Mouse (Mus musculus) hindbrain, embryonic 13.5 days (tissue): ENCODE results near the gene Cryge. TPM values are rescaled to one million over a fixed set of nuclear protein-coding genes. Genes with fewer than 3 reads are reported as not detected.
A peak's percentile ranks its signal among the peaks of the same experiment; 100 is the strongest.

ENCODE experiments used
- ATAC-seq: fragments of 200-750 bp; cut with Nextera tagmentation; 2 replicates; pipeline ENCODE4 v1.8.0; 2017; ENCODE audit warnings: moderate TSS enrichment; ENCODE audit not compliant: low FRiP score
- H3K27ac ChIP-seq: fragments of 300-500 bp; sonication (generic); 2 replicates; pipeline ENCODE4 v1.5.1; 2015; ENCODE audit warnings: inconsistent platforms, mild to moderate bottlenecking, moderate library complexity
- H3K27me3 ChIP-seq: fragments of 300-500 bp; sonication (generic); 2 replicates; pipeline ENCODE4 v1.6.1; 2015; ENCODE audit warnings: mild to moderate bottlenecking, inconsistent platforms
- H3K36me3 ChIP-seq: fragments of 300-500 bp; sonication (generic); 2 replicates; pipeline ENCODE4 v1.6.1; 2015; ENCODE audit warnings: mild to moderate bottlenecking, inconsistent platforms
- H3K4me1 ChIP-seq: fragments of 300-500 bp; sonication (generic); replicated peaks from 2 replicates; pipeline ENCODE4 v1.6.1; 2015; ENCODE audit warnings: inconsistent platforms
- H3K4me2 ChIP-seq: fragments of 300-500 bp; sonication (generic); 2 replicates; pipeline ENCODE4 v1.6.1; 2015; ENCODE audit warnings: inconsistent platforms, mild to moderate bottlenecking, moderate library complexity
- H3K4me3 ChIP-seq: fragments of 300-500 bp; sonication (generic); 2 replicates; pipeline ENCODE4 v1.5.1; 2015; ENCODE audit warnings: mild to moderate bottlenecking, inconsistent platforms
- H3K9ac ChIP-seq: fragments of 300-500 bp; sonication (generic); 2 replicates; pipeline ENCODE4 v1.6.1; 2015; ENCODE audit warnings: mild to moderate bottlenecking, inconsistent platforms
- H3K9me3 ChIP-seq: fragments of 300-500 bp; sonication (generic); 2 replicates; pipeline ENCODE4 v1.6.1; 2016; ENCODE audit warnings: inconsistent platforms
- WGBS: fragments of 180-500 bp; shearing (Covaris S2); methylation state at CpG from one replicate; pipeline ENCODE4 v1.1.7; 2015; 5-methylcytosine and 5-hydroxymethylcytosine counted together
- polyA plus RNA-seq: library from polyadenylated mRNA; unstranded; fragments of >200 nt; fragmentation: Nextera tagmentation; extraction: Ambion mirVana; gene quantifications from 2 replicates; pipeline ENCODE4 v1.2.1, GENCODE M21; 2015

The Cryge gene
- polyA plus RNA-seq, 1 experiment from 2014 or later = not detected

DNA sequence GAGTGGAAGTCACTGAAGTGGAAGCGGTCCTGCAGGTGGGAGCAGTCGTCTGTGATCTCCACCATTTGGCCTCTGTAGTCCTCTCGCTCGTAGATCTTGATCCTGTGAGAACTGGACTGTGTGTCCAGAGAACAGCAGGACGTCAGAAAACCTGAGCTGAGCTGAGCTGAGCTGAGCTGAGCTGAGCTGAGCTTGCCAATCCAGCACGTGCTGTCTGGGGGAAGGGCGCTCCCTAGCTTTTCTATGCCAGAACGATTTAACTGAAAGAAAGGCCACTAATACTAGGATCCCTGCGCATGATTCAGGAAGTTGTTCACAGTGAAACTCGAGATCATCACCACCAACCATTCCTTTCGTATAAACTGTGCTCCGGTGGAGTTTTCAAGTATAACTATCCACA is 2.2 kb downstream of the Cryge start:
- H3K4me2 ChIP-seq = no peak overlapping the region
- no peak overlapping the region for H3K9ac ChIP-seq
- H3K4me3 ChIP-seq = no peak overlapping the region
- H3K4me1 ChIP-seq = no peaks in the 10 kb centered on the region
- ATAC-seq = no peak
- H3K27me3 ChIP-seq = peaks cover 9% of the 10 kb centered on the region; the same call in 1 of the 2 replicates
- H3K27ac ChIP-seq = no peak overlapping the region
- H3K9me3 ChIP-seq = no peaks in the 10 kb centered on the region; the same call in 1 of the 2 replicates
- 62% methylated on average over 12 of the region's 12 CpGs for WGBS
- no peaks in the 10 kb centered on the region for H3K36me3 ChIP-seq

DNA sequence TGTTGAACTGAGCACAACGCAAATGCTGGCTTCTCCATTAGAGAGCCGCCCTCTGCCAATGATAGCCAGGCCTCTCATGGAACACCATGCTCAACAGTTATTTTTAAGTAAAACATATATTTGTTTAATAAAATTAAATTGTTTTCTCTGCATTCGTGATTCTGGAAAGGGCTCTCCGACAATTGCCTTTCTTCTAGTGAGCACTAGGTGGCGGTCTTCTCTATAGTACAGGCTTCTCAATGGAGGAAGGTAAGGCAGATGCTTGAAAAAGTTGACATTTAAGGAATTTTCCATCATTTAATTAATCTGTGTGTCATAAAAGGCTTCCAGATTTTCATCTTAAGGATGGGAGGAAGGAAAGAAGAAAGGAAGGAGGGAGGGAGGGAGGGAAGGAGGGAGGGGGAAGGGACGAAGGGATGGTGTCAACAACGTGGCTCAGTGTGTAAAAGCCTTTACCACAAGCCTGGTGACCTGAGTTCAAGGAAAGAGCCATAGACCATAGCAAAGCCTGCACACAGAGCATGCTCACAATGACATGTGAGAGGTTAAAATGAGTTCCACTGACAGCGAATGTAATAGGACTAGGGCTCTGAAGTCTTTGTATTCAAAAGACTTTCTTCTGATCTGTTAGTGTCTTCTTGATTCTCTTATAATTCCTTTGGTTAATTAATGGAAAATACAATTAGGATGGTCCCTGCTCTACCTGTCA is 4.4 kb downstream of the Cryge start:
- no peak for ATAC-seq
- H3K4me1 ChIP-seq = no peaks in the 10 kb centered on the region
- H3K27me3 ChIP-seq = 0 out of 2 replicates have a peak, but pooled peaks cover 5% of the 10 kb centered on the region
- H3K27ac ChIP-seq = no peak overlapping the region
- H3K4me3 ChIP-seq = no peak overlapping the region
- H3K9ac ChIP-seq = no peak overlapping the region
- 41% methylated on average over 8 of the region's 8 CpGs for WGBS
- no peaks in the 10 kb centered on the region for H3K9me3 ChIP-seq
- H3K4me2 ChIP-seq = no peak overlapping the region
- H3K36me3 ChIP-seq = no peaks in the 10 kb centered on the region

DNA sequence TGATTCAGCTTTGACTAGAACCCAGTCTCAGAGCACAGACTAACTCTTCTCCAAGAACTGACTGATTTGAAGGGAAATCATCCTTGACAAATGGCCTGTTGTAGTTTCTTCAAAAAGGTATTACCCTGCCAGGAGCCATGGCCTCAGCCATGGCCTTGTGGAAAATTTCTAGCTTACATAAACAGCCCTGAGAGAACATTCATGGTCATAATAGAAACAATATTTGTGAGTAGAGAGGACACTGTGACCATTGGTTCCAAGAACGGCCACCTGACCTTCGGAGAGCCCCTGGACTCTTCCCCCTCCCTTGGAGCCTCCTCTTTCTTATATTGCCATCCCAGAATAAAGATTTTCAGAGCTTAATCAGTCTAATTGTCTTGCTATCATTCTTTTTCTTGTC is 7.5 kb downstream of the Cryge start:
- ATAC-seq = no peak
- 82% methylated on average over 2 of the region's 2 CpGs for WGBS

DNA sequence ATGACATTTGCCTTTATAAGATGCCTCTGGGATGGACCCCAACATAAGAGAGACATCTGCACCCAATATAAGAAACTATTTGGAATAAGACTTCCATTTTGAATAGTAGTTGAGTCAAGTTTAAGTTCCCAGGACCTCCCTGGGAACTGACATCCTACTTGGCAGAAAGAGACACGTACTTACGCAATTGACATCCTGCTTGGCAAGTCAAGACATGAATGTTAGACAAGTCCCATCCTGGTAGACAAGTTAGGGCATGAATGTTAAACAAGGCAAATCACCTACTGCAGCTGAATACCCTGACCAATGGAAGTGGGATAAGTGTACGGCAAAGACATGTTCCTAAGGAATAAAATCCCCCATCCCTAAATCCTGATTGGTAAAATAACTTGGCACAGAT is 9.1 kb downstream of the Cryge start:
- ATAC-seq = no peak
- no peaks in the 10 kb centered on the region for H3K4me1 ChIP-seq
- no peaks in the 10 kb centered on the region for H3K9me3 ChIP-seq

More for the DNA sequence above, 7.5 kb downstream of the Cryge start:
- Histone ChIP-seq H3K4me2 (no peak overlapping the region), H3K27ac (no peak overlapping the region), H3K9me3 (no peaks in the 10 kb centered on the region), H3K9ac (no peak overlapping the region), H3K4me1 (no peaks in the 10 kb centered on the region), H3K36me3 (no peaks in the 10 kb centered on the region), H3K27me3 (no peaks in the 10 kb centered on the region), H3K4me3 (no peak overlapping the region)

DNA sequence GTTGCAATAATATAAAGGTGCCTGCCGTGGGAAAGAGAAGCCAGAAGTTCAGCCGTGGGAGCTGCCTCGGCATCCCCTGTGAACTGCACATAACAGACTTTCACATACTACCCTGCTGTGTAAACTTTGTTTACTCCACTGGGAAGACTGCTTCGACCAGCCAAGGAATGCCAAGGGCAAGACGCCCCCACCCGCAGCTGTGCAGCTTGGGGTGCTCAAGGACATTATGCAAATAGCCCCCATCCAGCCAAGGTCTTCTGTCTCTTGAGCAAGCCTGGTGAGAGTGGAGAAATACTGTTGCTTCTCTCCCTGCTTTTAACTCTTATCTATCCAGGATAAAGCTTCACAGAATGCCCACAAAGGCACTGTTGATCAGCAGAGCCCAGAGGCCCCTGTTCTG is 10.1 kb downstream of the Cryge start:
- Histone ChIP-seq H3K4me2 (no peak overlapping the region), H3K9me3 (no peaks in the 10 kb centered on the region), H3K4me1 (no peaks in the 10 kb centered on the region), H3K36me3 (no peaks in the 10 kb centered on the region), H3K27me3 (no peaks in the 10 kb centered on the region), H3K9ac (no peak overlapping the region), H3K27ac (no peak overlapping the region), H3K4me3 (no peak overlapping the region)
- 71% methylated on average over 6 of the region's 6 CpGs for WGBS
- ATAC-seq = no peak

More for the DNA sequence above, 9.1 kb downstream of the Cryge start:
- H3K27ac ChIP-seq = no peak overlapping the region
- 95% methylated on average over 3 of the region's 3 CpGs for WGBS
- no peaks in the 10 kb centered on the region for H3K36me3 ChIP-seq
- no peak overlapping the region for H3K9ac ChIP-seq
- H3K27me3 ChIP-seq = no peaks in the 10 kb centered on the region
- H3K4me2 ChIP-seq = no peak overlapping the region
- no peak overlapping the region for H3K4me3 ChIP-seq

DNA sequence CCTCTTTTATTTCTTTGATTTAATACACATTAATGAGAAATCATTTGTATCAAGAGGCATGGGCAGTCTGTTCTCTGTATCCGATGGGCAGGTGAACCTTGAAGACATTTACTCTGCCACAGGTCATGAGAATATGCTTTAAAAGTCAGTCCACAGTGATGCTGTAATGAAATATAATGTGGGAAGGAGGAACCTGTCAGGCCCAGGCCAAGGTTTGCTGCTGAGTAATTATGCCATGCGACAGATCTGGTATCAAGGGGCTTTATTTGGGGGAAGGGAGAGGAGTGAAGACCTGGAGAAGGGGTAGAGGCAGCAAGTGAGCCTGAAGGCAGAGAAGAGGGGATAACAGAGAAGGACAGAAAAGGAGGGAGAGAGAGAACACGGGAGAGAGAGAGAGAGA is 11.3 kb downstream of the Cryge start:
- H3K9me3 ChIP-seq = no peaks in the 10 kb centered on the region
- no peak for ATAC-seq
- 88% methylated on average over 3 of the region's 3 CpGs for WGBS

DNA sequence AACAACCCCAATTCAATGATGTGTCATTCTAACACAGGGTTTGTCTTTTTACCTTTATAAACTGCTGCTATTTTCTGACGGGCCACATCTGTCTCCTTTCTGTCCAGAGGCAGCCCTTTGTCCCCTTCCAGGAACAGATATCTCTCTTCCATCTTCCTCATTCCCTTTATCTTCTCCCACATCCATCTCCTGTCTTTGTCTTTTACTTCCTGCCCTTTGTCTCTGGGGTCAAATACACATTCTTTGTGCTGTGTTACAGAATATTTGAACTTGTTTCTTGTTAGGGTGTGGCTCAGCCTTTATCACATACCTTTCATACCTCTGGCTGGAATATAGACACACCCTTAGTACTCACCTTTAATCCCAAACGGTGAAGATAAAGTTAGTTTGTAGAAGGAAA is 13.4 kb downstream of the Cryge start:
- ATAC-seq = no peak
- H3K27me3 ChIP-seq = no peaks in the 10 kb centered on the region
- 83% methylated on average over 2 of the region's 2 CpGs for WGBS
- H3K36me3 ChIP-seq = no peaks in the 10 kb centered on the region
- no peak overlapping the region for H3K4me3 ChIP-seq
- no peak overlapping the region for H3K4me2 ChIP-seq
- H3K27ac ChIP-seq = no peak overlapping the region
- no peaks in the 10 kb centered on the region for H3K4me1 ChIP-seq
- no peaks in the 10 kb centered on the region for H3K9me3 ChIP-seq
- no peak overlapping the region for H3K9ac ChIP-seq

More for the DNA sequence above, 11.3 kb downstream of the Cryge start:
- no peaks in the 10 kb centered on the region for H3K27me3 ChIP-seq
- H3K36me3 ChIP-seq = no peaks in the 10 kb centered on the region
- H3K9ac ChIP-seq = no peak overlapping the region
- no peak overlapping the region for H3K27ac ChIP-seq
- no peak overlapping the region for H3K4me2 ChIP-seq
- H3K4me1 ChIP-seq = no peaks in the 10 kb centered on the region
- no peak overlapping the region for H3K4me3 ChIP-seq

DNA sequence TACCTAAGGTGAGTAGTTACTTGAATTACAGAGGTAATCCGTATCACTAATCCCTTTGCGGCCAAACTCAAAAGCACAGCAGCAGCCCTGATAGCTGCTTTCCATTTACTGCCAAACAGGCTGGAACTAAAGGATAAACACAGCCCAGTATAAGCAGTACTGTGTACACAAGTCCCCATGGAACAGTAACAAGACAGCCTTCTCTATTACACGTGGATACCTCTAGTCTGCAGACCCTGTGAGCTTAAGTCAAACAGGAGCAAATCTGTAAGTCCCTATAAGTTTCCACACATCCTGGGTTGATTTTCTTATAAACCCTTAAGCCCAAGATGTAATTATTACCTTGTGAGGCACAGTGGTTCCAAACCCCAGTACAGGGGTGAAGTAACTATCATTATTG is 15.4 kb downstream of the Cryge start:
- Histone ChIP-seq H3K4me3 (no peak overlapping the region), H3K27me3 (no peaks in the 10 kb centered on the region), H3K4me1 (no peaks in the 10 kb centered on the region), H3K9ac (no peak overlapping the region), H3K36me3 (no peaks in the 10 kb centered on the region), H3K4me2 (no peak overlapping the region), H3K9me3 (no peaks in the 10 kb centered on the region), H3K27ac (no peak overlapping the region)
- WGBS = 45% methylated on average over 3 of the region's 3 CpGs
- no peak for ATAC-seq

DNA sequence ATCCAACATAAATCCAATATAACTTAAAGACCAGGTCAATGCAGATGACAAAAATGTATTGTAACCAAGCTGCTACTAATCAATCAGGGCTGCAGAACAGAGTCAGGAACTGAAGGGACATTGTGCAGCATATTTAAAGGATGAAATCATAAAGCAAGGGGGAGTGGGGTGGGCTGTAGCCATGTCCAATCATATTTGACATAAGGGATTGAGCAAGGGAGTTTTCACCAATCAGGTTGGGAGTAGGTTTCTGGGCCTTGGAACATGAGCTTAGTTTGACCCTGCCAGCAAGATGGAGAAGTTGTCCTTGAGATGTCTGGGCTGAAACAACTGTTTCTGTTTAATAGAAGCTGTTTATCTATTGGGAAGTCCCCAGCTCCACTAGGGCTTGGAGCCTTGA is 18.3 kb downstream of the Cryge start, which contains the start of gene Akr1cl:
TSS of gene Akr1cl (minus strand) at position 119 of the 400 bp plus-strand sequence.
- ATAC-seq = no peak
- no peak within 1 kb of the TSS for H3K9ac ChIP-seq
- H3K4me2 ChIP-seq = no peak within 1 kb of the TSS
- no peaks in the 10 kb centered on the region for H3K9me3 ChIP-seq
- H3K27me3 ChIP-seq = no peaks in the 10 kb centered on the region
- H3K27ac ChIP-seq = no peak within 1 kb of the TSS
- H3K36me3 ChIP-seq = no peaks in the 10 kb centered on the region
- no peaks in the 10 kb centered on the region for H3K4me1 ChIP-seq
- H3K4me3 ChIP-seq = no peak within 1 kb of the TSS

DNA sequence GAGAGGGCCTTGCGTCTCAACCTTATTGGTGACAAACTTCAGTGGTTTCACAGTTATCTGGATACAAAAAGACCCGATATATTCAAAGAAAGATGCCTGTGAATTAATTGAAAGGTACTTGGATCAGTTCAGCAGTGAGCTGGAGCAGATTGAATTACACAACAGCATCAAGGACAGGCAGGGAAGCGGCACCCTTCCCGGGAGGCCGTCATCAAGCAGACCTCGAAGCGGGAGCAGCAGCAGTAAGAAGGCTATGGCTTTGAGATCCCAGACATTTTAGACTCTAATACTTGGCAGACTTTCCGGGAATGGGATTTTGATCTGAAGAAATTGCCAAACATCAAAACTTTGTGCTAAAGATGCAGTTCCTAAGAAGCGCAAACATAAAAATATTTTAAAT is 22.7 kb downstream of the Cryge start:
- Histone ChIP-seq H3K27ac (no peak overlapping the region), H3K9me3 (no peaks in the 10 kb centered on the region), H3K27me3 (no peaks in the 10 kb centered on the region), H3K9ac (no peak overlapping the region), H3K36me3 (no peaks in the 10 kb centered on the region), H3K4me2 (no peak overlapping the region), H3K4me1 (no peaks in the 10 kb centered on the region), H3K4me3 (no peak overlapping the region)
- WGBS = 71% methylated on average over 9 of the region's 9 CpGs
- no peak for ATAC-seq

DNA sequence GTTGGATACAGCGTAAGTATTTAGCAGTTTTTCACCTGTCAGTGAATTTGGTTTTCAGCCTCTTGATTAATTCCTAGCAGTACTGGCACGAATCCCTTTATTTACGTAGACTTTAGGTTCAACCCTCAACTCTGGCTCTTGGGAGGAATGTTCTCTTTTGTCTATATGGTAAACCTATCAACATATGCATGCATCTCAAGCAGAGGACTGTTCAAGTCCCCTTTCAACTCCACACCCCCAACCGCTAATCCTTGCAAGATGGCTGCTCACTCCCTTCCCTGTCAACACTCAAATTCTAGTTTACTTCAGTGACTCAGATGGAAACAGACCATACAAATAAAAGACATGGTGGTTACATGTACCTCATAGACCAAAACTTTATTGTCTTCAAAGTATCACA is 38.2 kb downstream of the Cryge start:
- Histone ChIP-seq H3K9ac (no peak overlapping the region), H3K4me1 (no peaks in the 10 kb centered on the region), H3K9me3 (no peaks in the 10 kb centered on the region), H3K36me3 (no peaks in the 10 kb centered on the region), H3K27ac (no peak overlapping the region), H3K27me3 (no peaks in the 10 kb centered on the region), H3K4me2 (no peak overlapping the region), H3K4me3 (no peak overlapping the region)
- 80% methylated on average over 4 of the region's 4 CpGs for WGBS
- no peak for ATAC-seq

DNA sequence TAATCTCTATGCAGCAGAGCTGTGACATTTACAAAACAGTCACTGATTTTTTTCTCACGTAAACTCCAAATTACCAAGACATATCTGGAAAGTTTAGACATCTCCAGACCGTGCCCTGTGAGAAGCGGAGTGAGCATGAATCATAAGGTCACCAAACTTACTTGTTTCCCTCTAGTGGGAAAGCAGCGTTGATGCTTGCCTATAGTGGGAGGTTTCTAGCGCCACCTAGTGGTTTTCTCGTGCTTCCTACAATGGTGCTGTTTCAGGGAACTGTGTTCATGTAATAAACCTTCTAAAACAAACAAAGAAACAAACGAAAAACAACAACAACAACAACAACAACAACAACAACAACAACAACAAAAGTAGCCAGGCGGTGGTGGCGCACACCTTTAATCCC is 40.8 kb downstream of the Cryge start:
- Histone ChIP-seq H3K9me3 (no peaks in the 10 kb centered on the region), H3K4me1 (no peaks in the 10 kb centered on the region), H3K36me3 (no peaks in the 10 kb centered on the region), H3K9ac (no peak overlapping the region), H3K27me3 (no peaks in the 10 kb centered on the region), H3K4me3 (no peak overlapping the region), H3K4me2 (no peak overlapping the region), H3K27ac (no peak overlapping the region)
- peak; percentile 63; the same call in 1 of the 2 replicates for ATAC-seq
- WGBS = 11% methylated on average over 9 of the region's 9 CpGs

DNA sequence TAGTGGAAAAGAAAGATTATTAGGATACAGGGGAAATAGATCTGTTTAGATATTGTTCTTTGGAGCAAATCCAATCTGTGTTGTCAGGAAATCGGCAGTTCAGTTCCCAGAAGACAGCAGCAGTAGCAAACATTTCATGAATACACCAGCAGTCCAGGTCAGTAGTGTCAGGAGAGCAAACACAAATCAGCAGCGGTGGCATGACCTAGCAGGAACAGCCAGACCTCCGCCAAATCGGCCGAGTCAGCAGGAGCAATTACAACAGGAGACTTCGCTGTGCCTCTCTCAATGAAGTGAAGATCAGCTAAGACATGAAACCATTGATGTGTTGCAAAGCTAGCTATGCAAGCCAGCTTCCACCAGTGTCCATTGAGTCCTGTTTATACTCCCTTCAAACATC is 45.4 kb downstream of the Cryge start:
- WGBS = 91% methylated on average over 6 of the region's 6 CpGs
- Histone ChIP-seq H3K9ac (no peak overlapping the region), H3K4me3 (no peak overlapping the region), H3K27me3 (no peaks in the 10 kb centered on the region), H3K4me2 (no peak overlapping the region), H3K27ac (no peak overlapping the region), H3K9me3 (no peaks in the 10 kb centered on the region), H3K4me1 (no peaks in the 10 kb centered on the region), H3K36me3 (no peaks in the 10 kb centered on the region)
- ATAC-seq = no peak
